Mouse (Mus musculus) T-helper 1 cell (primary cell): Measurements from ENCODE around the gene Kank2.
"Not testable (repeated sequence)": the region's sequence is repeated elsewhere in the genome, so short reads cannot be mapped to it uniquely, and the experiment has no call there.

Source experiments
- in situ Hi-C: fragments of 300-600 bp; cut with MboI, MseI; formaldehyde crosslinking; loops from one replicate; pipeline ENCODE4 v1.15.1; 2025; ENCODE audit warnings: high pct_unique_total_duplicates

Kank2 gene

GRCm38 (mm10) chr9:21784517-21785307 lies 13.8 kb downstream of the Kank2 start:
- in situ Hi-C loops: no loop called here

- in situ Hi-C loops: no loop called here
Measured at GRCm38 (mm10) chr9:21781657-21782468, 16.7 kb downstream of the Kank2 start.

GRCm38 (mm10) chr9:21777726-21778125 lies 20.8 kb downstream of the Kank2 start:
- in situ Hi-C loops: no loop called here

GRCm38 (mm10) chr9:21774353-21774752 lies 24.2 kb downstream of the Kank2 start:
- in situ Hi-C loops: no loop called here

GRCm38 (mm10) chr9:21773396-21773795 lies 25.1 kb downstream of the Kank2 start:
- in situ Hi-C loops: not testable (repeated sequence)

- in situ Hi-C loops: no loop called here
Measured at GRCm38 (mm10) chr9:21769558-21770183, 28.9 kb downstream of the Kank2 start.

- in situ Hi-C loops: no loop called here
Measured at GRCm38 (mm10) chr9:21768511-21769411, 29.8 kb downstream of the Kank2 start.

- in situ Hi-C loops: no loop called here
Measured at GRCm38 (mm10) chr9:21767896-21768295, 30.6 kb downstream of the Kank2 start.

- in situ Hi-C loops: no loop called here
Measured at GRCm38 (mm10) chr9:21764084-21764999, 34.2 kb downstream of the Kank2 start.

- in situ Hi-C loops: no loop called here
Measured at GRCm38 (mm10) chr9:21762135-21762534, 36.4 kb downstream of the Kank2 start.

GRCm38 (mm10) chr9:21760155-21761088 lies 38.1 kb downstream of the Kank2 start, which contains the start of gene Spc24:
Spc24 (minus strand) TSS chr9:21760303.
- in situ Hi-C loops: no loop called here

GRCm38 (mm10) chr9:21759718-21760117 lies 38.8 kb downstream of the Kank2 start:
- in situ Hi-C loops: no loop called here

- in situ Hi-C loops: no loop called here
Measured at GRCm38 (mm10) chr9:21758576-21759529, 39.7 kb downstream of the Kank2 start.

GRCm38 (mm10) chr9:21754516-21755321 lies 43.8 kb downstream of the Kank2 start:
- in situ Hi-C loops: no loop called here

GRCm38 (mm10) chr9:21754003-21754402 lies 44.5 kb downstream of the Kank2 start:
- in situ Hi-C loops: no loop called here

GRCm38 (mm10) chr9:21752252-21752792 lies 46.2 kb downstream of the Kank2 start:
- in situ Hi-C loops: no loop called here

GRCm38 (mm10) chr9:21751347-21751746 lies 47.2 kb downstream of the Kank2 start:
- in situ Hi-C loops: no loop called here
